Mouse (Mus musculus) urinary bladder, adult 18-20 months (tissue): ENCODE data around the gene 3110040M04Rik.
A peak's percentile ranks its signal among the peaks of the same experiment; 100 is the strongest.

ENCODE experiments used
- DNase-seq, 2 experiments: peaks; one replicate each; pipeline ENCODE4 v3.0.0; 2022; ENCODE audit warnings: low spot score in 2 of 2, mixed read lengths in 2 of 2

The 3110040M04Rik gene

GRCm38 (mm10) chr1:151236141-151236930 lies 32.4 kb downstream of the 3110040M04Rik start:
- DNase-seq = no peak

DNA sequence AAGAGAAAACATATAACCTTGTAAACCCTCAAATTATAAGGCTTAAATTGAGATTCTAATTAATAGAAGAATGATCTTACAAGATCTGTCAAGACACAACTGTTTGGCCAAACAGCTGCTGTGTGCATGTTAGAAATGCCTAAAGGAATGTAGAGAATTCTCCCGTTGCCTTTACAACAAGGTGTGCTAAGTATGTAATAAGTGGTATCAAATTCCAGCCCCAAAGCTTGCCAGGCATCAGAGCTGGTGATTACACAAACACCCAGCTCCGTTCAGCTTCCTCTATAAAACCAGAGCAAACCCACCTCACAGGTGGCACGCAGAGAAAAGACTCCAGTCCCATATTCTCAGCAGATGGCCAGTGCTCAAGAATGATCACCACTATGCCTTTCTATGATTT lies 33.9 kb downstream of the 3110040M04Rik start:
- no peak for DNase-seq

- DNase-seq = no peak
These were observed 39.4 kb downstream of the 3110040M04Rik start for GRCm38 (mm10) chr1:151243332-151243731.

GRCm38 (mm10) chr1:151244013-151244412 lies 40.1 kb downstream of the 3110040M04Rik start:
- DNase-seq = no peak

GRCm38 (mm10) chr1:151244761-151245160 lies 40.8 kb downstream of the 3110040M04Rik start:
- DNase-seq = no peak

DNA sequence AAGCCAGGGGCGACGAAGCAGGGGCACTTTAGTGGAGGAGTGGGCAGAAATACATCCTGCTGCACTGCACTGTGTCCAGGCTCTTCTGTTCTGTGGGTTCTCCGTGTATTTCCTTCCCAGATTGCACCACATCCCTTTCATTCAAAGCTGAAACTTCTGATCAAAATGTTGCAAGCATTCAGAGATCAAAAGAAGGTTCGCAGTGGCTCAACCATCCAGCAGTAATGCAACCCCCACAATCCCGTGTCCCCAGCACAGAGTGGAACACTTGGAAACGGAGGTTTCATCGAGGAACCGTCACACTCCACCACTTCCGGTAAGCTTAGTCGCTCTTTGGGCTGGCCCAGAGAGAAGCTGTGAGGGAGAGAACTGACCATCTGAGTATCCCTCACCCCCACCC lies 41.2 kb downstream of the 3110040M04Rik start:
- no peak for DNase-seq

- DNase-seq = no peak
These were observed 41.9 kb downstream of the 3110040M04Rik start for GRCm38 (mm10) chr1:151245846-151246245.

- DNase-seq = no peak
These were observed 46.2 kb downstream of the 3110040M04Rik start for GRCm38 (mm10) chr1:151250109-151250508.

GRCm38 (mm10) chr1:151250529-151251193 lies 46.7 kb downstream of the 3110040M04Rik start:
- DNase-seq = peak in 1 of 2 experiments; percentile 64

- no peak for DNase-seq
These were observed 47.5 kb downstream of the 3110040M04Rik start for GRCm38 (mm10) chr1:151251194-151252010.
